Mouse (Mus musculus) liver, postnatal 0 days (tissue): ENCODE results near the gene Lekr1.
A peak's percentile ranks its signal among the peaks of the same experiment; 100 is the strongest.

Experiments used
- CTCF ChIP-seq: sonication (generic); IDR thresholded peaks from 2 replicates; pipeline ENCODE4 v1.5.1; 2016; ENCODE audit warnings: antibody characterized with exemption, low read depth
- EP300 ChIP-seq: IDR thresholded peaks from 2 replicates; pipeline ENCODE4 v1.6.1; 2016; ENCODE audit warnings: antibody characterized with exemption, low read depth, mild to moderate bottlenecking

DNA sequence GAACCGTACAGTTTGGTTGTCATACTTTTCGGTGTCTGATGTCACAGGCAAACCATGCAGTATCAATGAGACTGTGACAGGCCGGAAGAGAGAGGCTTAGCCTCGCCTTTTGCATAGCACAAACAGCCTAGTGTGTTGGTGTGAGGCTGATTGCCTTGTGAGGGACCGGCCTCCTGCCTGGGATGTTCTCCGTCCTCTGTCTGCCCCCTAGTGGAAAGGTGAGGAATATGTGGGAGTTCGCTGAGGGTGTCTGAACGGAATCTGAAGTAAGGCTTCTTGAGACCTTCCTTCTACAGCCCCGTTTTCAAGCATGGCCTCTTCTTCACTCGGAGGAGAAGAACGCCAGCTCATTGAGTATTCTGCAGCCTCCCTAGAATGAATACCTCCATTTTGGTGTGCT is 197.3 kb downstream of the Lekr1 start:
- TF ChIP-seq CTCF (peak; percentile 97), EP300 (no peak)
